Mouse (Mus musculus) liver, postnatal 0 days (tissue): ENCODE measurements around the gene Glipr1l2. TPM values are rescaled to one million over a fixed set of nuclear protein-coding genes. Genes with fewer than 3 reads are reported as not detected.
"Not testable (repeated sequence)": the region's sequence is repeated elsewhere in the genome, so short reads cannot be mapped to it uniquely, and the experiment has no call there.

Experiments
- ATAC-seq: fragments of 200-750 bp; cut with Nextera tagmentation; 2 replicates; pipeline ENCODE4 v1.8.0; 2017; ENCODE audit warnings: mild to moderate bottlenecking, moderate library complexity
- DNase-seq: peaks from one replicate; pipeline ENCODE4 v3.0.0-alpha.2; 2016
- H3K27ac ChIP-seq: fragments of 300-500 bp; sonication (generic); 2 replicates; pipeline ENCODE4 v1.5.1; 2014; ENCODE audit warnings: antibody characterized with exemption, moderate library complexity, mild to moderate bottlenecking, low read depth
- H3K27me3 ChIP-seq: fragments of 300-500 bp; sonication (generic); 2 replicates; pipeline ENCODE4 v1.6.1; 2014; ENCODE audit warnings: low read length, control low read depth, mixed read lengths; ENCODE audit not compliant: insufficient read depth
- H3K36me3 ChIP-seq: fragments of 300-500 bp; sonication (generic); replicated peaks from 2 replicates; pipeline ENCODE4 v1.6.1; 2014; ENCODE audit warnings: mild to moderate bottlenecking, control low read depth, low read length, moderate library complexity, mixed read lengths; ENCODE audit not compliant: insufficient read depth
- H3K4me1 ChIP-seq: fragments of 300-500 bp; sonication (generic); 2 replicates; pipeline ENCODE4 v1.6.1; 2014; ENCODE audit warnings: antibody characterized with exemption, mild to moderate bottlenecking, control low read depth; ENCODE audit not compliant: insufficient read depth
- H3K4me2 ChIP-seq: fragments of 300-500 bp; sonication (generic); 2 replicates; pipeline ENCODE4 v1.6.1; 2014; ENCODE audit warnings: low read depth, mild to moderate bottlenecking, low read length, moderate library complexity, mixed read lengths
- H3K4me3 ChIP-seq: fragments of 300-500 bp; sonication (generic); 2 replicates; pipeline ENCODE4 v1.5.1; 2014; ENCODE audit warnings: low read depth, low read length
- H3K9ac ChIP-seq: fragments of 300-500 bp; sonication (generic); replicated peaks from 2 replicates; pipeline ENCODE4 v1.6.1; 2014; ENCODE audit warnings: mild to moderate bottlenecking, moderate library complexity
- H3K9me3 ChIP-seq: fragments of 300-500 bp; sonication (generic); 2 replicates; pipeline ENCODE4 v1.6.1; 2016; ENCODE audit warnings: mild to moderate bottlenecking, control low read depth, low read length, mixed read lengths
- CTCF ChIP-seq: sonication (generic); IDR thresholded peaks from 2 replicates; pipeline ENCODE4 v1.5.1; 2016; ENCODE audit warnings: antibody characterized with exemption, low read depth
- EP300 ChIP-seq: IDR thresholded peaks from 2 replicates; pipeline ENCODE4 v1.6.1; 2016; ENCODE audit warnings: antibody characterized with exemption, low read depth, mild to moderate bottlenecking
- WGBS: fragments of 180-500 bp; shearing (Covaris S2); extraction: QIAGEN DNeasy Blood & Tissue Kit; methylation state at CpG from one replicate; pipeline ENCODE4 v1.1.7; 2014; ENCODE audit not compliant: insufficient replicate concordance; 5-methylcytosine and 5-hydroxymethylcytosine counted together
- polyA plus RNA-seq: library from polyadenylated mRNA; unstranded; fragments of >200 nt; fragmentation: Nextera tagmentation; extraction: Ambion mirVana; gene quantifications from 2 replicates; pipeline ENCODE4 v1.2.1, GENCODE M21; 2015

The Glipr1l2 gene
- polyA plus RNA-seq, 1 experiment from 2014 or later, result not detected

GRCm38 (mm10) chr10:112080044-112080443 lies 3.1 kb upstream of the Glipr1l2 start:
- Histone ChIP-seq H3K9ac (no peak overlapping the region), H3K9me3 (no peaks in the 10 kb centered on the region), H3K4me1 (no peaks in the 10 kb centered on the region), H3K27me3 (no peaks in the 10 kb centered on the region), H3K4me2 (no peak overlapping the region), H3K4me3 (no peak overlapping the region), H3K27ac (no peak overlapping the region), H3K36me3 (no peaks in the 10 kb centered on the region)
- TF ChIP-seq CTCF, result no peak
- TF ChIP-seq EP300, result no peak
- WGBS, result 30% methylated on average over 2 of the region's 2 CpGs
- DNase-seq (no peak), ATAC-seq (no peak)

- H3K27me3 ChIP-seq, H3K9me3 ChIP-seq, H3K27ac ChIP-seq, H3K9ac ChIP-seq, H3K4me2 ChIP-seq, H3K4me1 ChIP-seq, H3K4me3 ChIP-seq, ATAC-seq, H3K36me3 ChIP-seq: not testable (repeated sequence)
- TF ChIP-seq CTCF, result peak; percentile 74
- WGBS, result 9% methylated on average over 5 of the region's 5 CpGs
- peak; percentile 54 for DNase-seq
Measured at GRCm38 (mm10) chr10:112105785-112106184, 22.6 kb downstream of the Glipr1l2 start.

- no peak for TF ChIP-seq EP300
- no peak for TF ChIP-seq CTCF
Measured at GRCm38 (mm10) chr10:112110401-112110800, 27.2 kb downstream of the Glipr1l2 start.

GRCm38 (mm10) chr10:112125090-112125489 lies 41.9 kb downstream of the Glipr1l2 start:
- H3K27ac ChIP-seq, H3K9ac ChIP-seq, H3K36me3 ChIP-seq, H3K4me3 ChIP-seq, ATAC-seq, DNase-seq, H3K27me3 ChIP-seq, H3K4me2 ChIP-seq, H3K9me3 ChIP-seq, H3K4me1 ChIP-seq: not testable (repeated sequence)
- WGBS, result 65% methylated on average over 2 of the region's 2 CpGs

More at GRCm38 (mm10) chr10:112110401-112110800, 27.2 kb downstream of the Glipr1l2 start:
- H3K4me3 ChIP-seq, result no peak overlapping the region
- H3K27me3 ChIP-seq, result no peaks in the 10 kb centered on the region
- DNase-seq (no peak), ATAC-seq (no peak)
- H3K9me3 ChIP-seq, result no peaks in the 10 kb centered on the region
- no peaks in the 10 kb centered on the region for H3K36me3 ChIP-seq
- H3K4me2 ChIP-seq, result no peak overlapping the region
- no peaks in the 10 kb centered on the region for H3K4me1 ChIP-seq
- 79% methylated on average over 7 of the region's 7 CpGs for WGBS
- no peak overlapping the region for H3K27ac ChIP-seq
- H3K9ac ChIP-seq, result no peak overlapping the region

GRCm38 (mm10) chr10:112127682-112128230 lies 44.6 kb downstream of the Glipr1l2 start:
- not testable (repeated sequence) for H3K27me3 ChIP-seq, H3K9me3 ChIP-seq, H3K27ac ChIP-seq, H3K9ac ChIP-seq, DNase-seq, ATAC-seq, H3K4me1 ChIP-seq, H3K4me3 ChIP-seq, H3K36me3 ChIP-seq, H3K4me2 ChIP-seq
- 81% methylated on average over 6 of the region's 6 CpGs for WGBS

GRCm38 (mm10) chr10:112132194-112132593 lies 49.0 kb downstream of the Glipr1l2 start:
- WGBS, result 76% methylated on average over 3 of the region's 3 CpGs
- Histone ChIP-seq H3K4me1 (no peaks in the 10 kb centered on the region), H3K9me3 (no peaks in the 10 kb centered on the region), H3K36me3 (no peaks in the 10 kb centered on the region), H3K9ac (no peak overlapping the region), H3K4me2 (no peak overlapping the region), H3K27ac (no peak overlapping the region), H3K27me3 (no peaks in the 10 kb centered on the region), H3K4me3 (no peak overlapping the region)
- TF ChIP-seq EP300 (peak; percentile 48; the same call in 1 of the 2 replicates), CTCF (no peak)
- ATAC-seq, result peak; percentile 47; the same call in 1 of the 2 replicates
- DNase-seq, result no peak
